Mouse (Mus musculus) intestine, embryonic 15.5 days (tissue): ENCODE measurements around the gene Sorbs2. TPM values are rescaled to one million over a fixed set of nuclear protein-coding genes. Genes with fewer than 3 reads are reported as not detected.
A peak's percentile ranks its signal among the peaks of the same experiment; 100 is the strongest.

Source experiments
- ATAC-seq: fragments of 200-750 bp; cut with Nextera tagmentation; 2 replicates; pipeline ENCODE4 v1.8.0; 2017; ENCODE audit warnings: moderate TSS enrichment, moderate library complexity
- H3K27ac ChIP-seq: fragments of 300-500 bp; sonication (generic); 2 replicates; pipeline ENCODE4 v1.5.1; 2015; ENCODE audit warnings: mild to moderate bottlenecking, inconsistent platforms
- H3K27me3 ChIP-seq: fragments of 300-500 bp; sonication (generic); replicated peaks from 2 replicates; pipeline ENCODE4 v1.6.1; 2015; ENCODE audit warnings: inconsistent platforms
- H3K36me3 ChIP-seq: fragments of 300-500 bp; sonication (generic); 2 replicates; pipeline ENCODE4 v1.6.1; 2015; ENCODE audit warnings: inconsistent platforms
- H3K4me1 ChIP-seq: fragments of 300-500 bp; sonication (generic); replicated peaks from 2 replicates; pipeline ENCODE4 v1.6.1; 2015; ENCODE audit warnings: inconsistent platforms
- H3K4me2 ChIP-seq: fragments of 300-500 bp; sonication (generic); replicated peaks from 2 replicates; pipeline ENCODE4 v1.6.1; 2015; ENCODE audit warnings: mild to moderate bottlenecking, inconsistent platforms
- H3K4me3 ChIP-seq: fragments of 300-500 bp; sonication (generic); replicated peaks from 2 replicates; pipeline ENCODE4 v1.5.1; 2015; ENCODE audit warnings: inconsistent platforms
- H3K9ac ChIP-seq: fragments of 300-500 bp; sonication (generic); 2 replicates; pipeline ENCODE4 v1.6.1; 2015; ENCODE audit warnings: inconsistent platforms
- H3K9me3 ChIP-seq: fragments of 300-500 bp; sonication (generic); 2 replicates; pipeline ENCODE4 v1.6.1; 2016; ENCODE audit warnings: inconsistent platforms
- WGBS: fragments of 180-500 bp; shearing (Covaris S2); methylation state at CpG from one replicate; pipeline ENCODE4 v1.1.7; 2015; 5-methylcytosine and 5-hydroxymethylcytosine counted together
- polyA plus RNA-seq: library from polyadenylated mRNA; unstranded; fragments of >200 nt; fragmentation: Nextera tagmentation; extraction: Ambion mirVana; gene quantifications from 2 replicates; pipeline ENCODE4 v1.2.1, GENCODE M21; 2015

Sorbs2 gene
- polyA plus RNA-seq, 1 experiment from 2014 or later: 25.3 TPM

GRCm38 (mm10) chr8:45629066-45629430 is 121.5 kb downstream of the Sorbs2 start:
- Histone ChIP-seq H3K9me3 (no peaks in the 10 kb centered on the region), H3K27ac (0 out of 2 replicates have a peak overlapping the region, but pooled peaks have one; percentile 17), H3K36me3 (no peaks in the 10 kb centered on the region), H3K4me2 (peak overlapping the region; percentile 88), H3K27me3 (no peaks in the 10 kb centered on the region), H3K4me3 (peak overlapping the region; percentile 50; the same call in 1 of the 2 replicates), H3K4me1 (no peaks in the 10 kb centered on the region; the same call in 1 of the 2 replicates), H3K9ac (no peak overlapping the region)
- no peak for ATAC-seq
- 66% methylated on average over 8 of the region's 8 CpGs for WGBS

- Histone ChIP-seq H3K4me2 (no peak overlapping the region), H3K4me1 (no peaks in the 10 kb centered on the region; the same call in 1 of the 2 replicates), H3K27ac (no peak overlapping the region), H3K9me3 (no peaks in the 10 kb centered on the region), H3K27me3 (no peaks in the 10 kb centered on the region), H3K9ac (no peak overlapping the region), H3K4me3 (no peak overlapping the region), H3K36me3 (no peaks in the 10 kb centered on the region)
- ATAC-seq: no peak
- WGBS: 64% methylated on average over 8 of the region's 8 CpGs
Measured at GRCm38 (mm10) chr8:45631023-45631422, 123.4 kb downstream of the Sorbs2 start.

GRCm38 (mm10) chr8:45635155-45635554 is 127.6 kb downstream of the Sorbs2 start:
- WGBS: 81% methylated on average over 6 of the region's 6 CpGs
- H3K4me2 ChIP-seq: no peak overlapping the region
- no peak for ATAC-seq

GRCm38 (mm10) chr8:45637745-45638144 is 130.2 kb downstream of the Sorbs2 start:
- Histone ChIP-seq H3K4me3 (no peak overlapping the region), H3K9me3 (no peaks in the 10 kb centered on the region), H3K4me2 (no peak overlapping the region), H3K27me3 (no peaks in the 10 kb centered on the region), H3K9ac (no peak overlapping the region), H3K4me1 (no peaks in the 10 kb centered on the region), H3K27ac (no peak overlapping the region), H3K36me3 (no peaks in the 10 kb centered on the region)
- ATAC-seq: peak; percentile 75
- WGBS: 64% methylated on average over 1 of the region's 1 CpGs

More at GRCm38 (mm10) chr8:45635155-45635554, 127.6 kb downstream of the Sorbs2 start:
- Histone ChIP-seq H3K9ac (no peak overlapping the region), H3K27ac (no peak overlapping the region), H3K27me3 (no peaks in the 10 kb centered on the region), H3K4me3 (no peak overlapping the region), H3K9me3 (no peaks in the 10 kb centered on the region), H3K36me3 (no peaks in the 10 kb centered on the region), H3K4me1 (no peaks in the 10 kb centered on the region)

GRCm38 (mm10) chr8:45639444-45639843 is 131.9 kb downstream of the Sorbs2 start:
- Histone ChIP-seq H3K4me1 (no peaks in the 10 kb centered on the region), H3K36me3 (no peaks in the 10 kb centered on the region), H3K27me3 (no peaks in the 10 kb centered on the region), H3K9ac (no peak overlapping the region), H3K4me2 (no peak overlapping the region), H3K27ac (no peak overlapping the region), H3K9me3 (no peaks in the 10 kb centered on the region), H3K4me3 (no peak overlapping the region)
- ATAC-seq: no peak

GRCm38 (mm10) chr8:45644651-45645050 is 137.1 kb downstream of the Sorbs2 start:
- Histone ChIP-seq H3K27ac (no peak overlapping the region), H3K36me3 (no peaks in the 10 kb centered on the region), H3K4me3 (no peak overlapping the region), H3K9ac (no peak overlapping the region), H3K9me3 (no peaks in the 10 kb centered on the region), H3K4me1 (no peaks in the 10 kb centered on the region), H3K27me3 (no peaks in the 10 kb centered on the region), H3K4me2 (no peak overlapping the region)
- WGBS: 72% methylated on average over 2 of the region's 2 CpGs
- no peak for ATAC-seq

- Histone ChIP-seq H3K27me3 (no peaks in the 10 kb centered on the region), H3K9me3 (no peaks in the 10 kb centered on the region), H3K36me3 (no peaks in the 10 kb centered on the region), H3K4me1 (0 out of 2 replicates have a peak, but pooled peaks cover 3% of the 10 kb centered on the region), H3K27ac (no peak overlapping the region), H3K4me2 (no peak overlapping the region), H3K4me3 (no peak overlapping the region), H3K9ac (no peak overlapping the region)
- no peak for ATAC-seq
- WGBS: 89% methylated on average over 7 of the region's 7 CpGs
Measured at GRCm38 (mm10) chr8:45649063-45649462, 141.5 kb downstream of the Sorbs2 start.

GRCm38 (mm10) chr8:45649966-45650365 is 142.4 kb downstream of the Sorbs2 start:
- Histone ChIP-seq H3K36me3 (no peaks in the 10 kb centered on the region), H3K4me3 (no peak overlapping the region), H3K27ac (no peak overlapping the region), H3K9me3 (no peaks in the 10 kb centered on the region), H3K4me2 (no peak overlapping the region), H3K9ac (no peak overlapping the region), H3K4me1 (0 out of 2 replicates have a peak, but pooled peaks cover 3% of the 10 kb centered on the region), H3K27me3 (no peaks in the 10 kb centered on the region)
- peak; percentile 72 for ATAC-seq
- WGBS: 63% methylated on average over 5 of the region's 5 CpGs

GRCm38 (mm10) chr8:45658021-45658420 is 150.4 kb downstream of the Sorbs2 start:
- H3K9ac ChIP-seq: no peak overlapping the region
- H3K27ac ChIP-seq: no peak overlapping the region
- H3K27me3 ChIP-seq: no peaks in the 10 kb centered on the region
- peaks cover 16% of the 10 kb centered on the region for H3K4me1 ChIP-seq
- no peak for ATAC-seq
- H3K9me3 ChIP-seq: no peaks in the 10 kb centered on the region
- H3K4me2 ChIP-seq: peak overlapping the region; percentile 33
- 56% methylated on average over 3 of the region's 3 CpGs for WGBS
- H3K36me3 ChIP-seq: no peaks in the 10 kb centered on the region
- no peak overlapping the region for H3K4me3 ChIP-seq

GRCm38 (mm10) chr8:45658458-45659325 is 151.1 kb downstream of the Sorbs2 start:
- Histone ChIP-seq H3K9ac (no peak overlapping the region), H3K4me1 (peaks cover 16% of the 10 kb centered on the region), H3K4me2 (peak overlapping the region; percentile 33), H3K9me3 (no peaks in the 10 kb centered on the region), H3K36me3 (no peaks in the 10 kb centered on the region), H3K4me3 (peak overlapping the region; percentile 6; the same call in 1 of the 2 replicates), H3K27me3 (no peaks in the 10 kb centered on the region), H3K27ac (peak overlapping the region; percentile 56)
- 20% methylated on average over 18 of the region's 18 CpGs for WGBS
- peak; percentile 77 for ATAC-seq

GRCm38 (mm10) chr8:45659473-45659872 is 151.9 kb downstream of the Sorbs2 start:
- WGBS: 50% methylated on average over 4 of the region's 4 CpGs
- no peaks in the 10 kb centered on the region for H3K9me3 ChIP-seq
- H3K4me1 ChIP-seq: peaks cover 16% of the 10 kb centered on the region
- H3K4me3 ChIP-seq: no peak overlapping the region
- H3K27me3 ChIP-seq: no peaks in the 10 kb centered on the region
- no peak overlapping the region for H3K27ac ChIP-seq
- peak; percentile 85 for ATAC-seq
- no peak overlapping the region for H3K9ac ChIP-seq
- peak overlapping the region; percentile 33 for H3K4me2 ChIP-seq
- H3K36me3 ChIP-seq: no peaks in the 10 kb centered on the region

- Histone ChIP-seq H3K27me3 (no peaks in the 10 kb centered on the region), H3K27ac (no peak overlapping the region), H3K9ac (no peak overlapping the region), H3K9me3 (no peaks in the 10 kb centered on the region), H3K4me2 (0 out of 2 replicates have a peak overlapping the region, but pooled peaks have one; percentile 14), H3K4me1 (peaks cover 16% of the 10 kb centered on the region), H3K4me3 (no peak overlapping the region), H3K36me3 (no peaks in the 10 kb centered on the region)
- ATAC-seq: no peak
- 53% methylated on average over 12 of the region's 12 CpGs for WGBS
Measured at GRCm38 (mm10) chr8:45660570-45660969, 153.0 kb downstream of the Sorbs2 start.

- Histone ChIP-seq H3K4me2 (no peak overlapping the region), H3K36me3 (no peaks in the 10 kb centered on the region), H3K27ac (no peak overlapping the region), H3K4me3 (no peak overlapping the region), H3K4me1 (peaks cover 16% of the 10 kb centered on the region), H3K9me3 (no peaks in the 10 kb centered on the region), H3K27me3 (no peaks in the 10 kb centered on the region), H3K9ac (no peak overlapping the region)
- WGBS: 22% methylated on average over 4 of the region's 4 CpGs
- no peak for ATAC-seq
Measured at GRCm38 (mm10) chr8:45661605-45662004, 154.0 kb downstream of the Sorbs2 start.
